Mouse (Mus musculus): Measurements from ENCODE around the gene Ulk3.

- TF ChIP-seq CTCF (IDR thresholded peaks at IDR 0.05; ENCODE audit: low read depth), result no peak
- no peak for TF ChIP-seq EP300 (IDR thresholded peaks at IDR 0.05; ENCODE audit: low read depth)
Observed at GRCm38 (mm10) chr9:57561711-57562099, 27.5 kb upstream of the Ulk3 start.
